Mouse (Mus musculus) neutrophil, adult 5-6 weeks (primary cell): ENCODE measurements around the gene Ankrd55. TPM values are rescaled to one million over a fixed set of nuclear protein-coding genes. Genes with fewer than 3 reads are reported as not detected.
A peak's percentile ranks its signal among the peaks of the same experiment; 100 is the strongest.
"Not testable (repeated sequence)": the region's sequence is repeated elsewhere in the genome, so short reads cannot be mapped to it uniquely, and the experiment has no call there.

Experiments
- ATAC-seq: fragments of 151-379, 151-347 bp; 2 replicates; pipeline ENCODE4 v1.8.0; 2017; ENCODE audit warnings: mild to moderate bottlenecking, moderate TSS enrichment; ENCODE audit not compliant: insufficient number of reproducible peaks, poor library complexity, low FRiP score, severe bottlenecking; ENCODE audit errors: extremely low read depth
- total RNA-seq: library from RNA; stranded (forward); fragments of 200-1000 nt; gene quantifications from 2 replicates; pipeline ENCODE4 v1.2.3, GENCODE M21; 2017

Gene Ankrd55
- total RNA-seq, 1 experiment from 2014 or later = not detected

GRCm38 (mm10) chr13:112289338-112289737 is 1.1 kb downstream of the Ankrd55 start:
- ATAC-seq = no peak

- ATAC-seq = no peak
Measured at GRCm38 (mm10) chr13:112289981-112290380, 1.7 kb downstream of the Ankrd55 start.

- ATAC-seq = no peak
Measured at GRCm38 (mm10) chr13:112292489-112292888, 4.2 kb downstream of the Ankrd55 start.

GRCm38 (mm10) chr13:112293092-112293491 is 4.8 kb downstream of the Ankrd55 start:
- no peak for ATAC-seq

GRCm38 (mm10) chr13:112294446-112294845 is 6.2 kb downstream of the Ankrd55 start:
- ATAC-seq = no peak

GRCm38 (mm10) chr13:112297781-112298180 is 9.5 kb downstream of the Ankrd55 start:
- ATAC-seq = no peak

GRCm38 (mm10) chr13:112303429-112303828 is 15.2 kb downstream of the Ankrd55 start:
- no peak for ATAC-seq

- peak; percentile 79; the same call in 1 of the 2 replicates for ATAC-seq
Measured at GRCm38 (mm10) chr13:112308672-112309071, 20.4 kb downstream of the Ankrd55 start.

GRCm38 (mm10) chr13:112311611-112312010 is 23.4 kb downstream of the Ankrd55 start:
- not testable (repeated sequence) for ATAC-seq

- ATAC-seq = no peak
Measured at GRCm38 (mm10) chr13:112315442-112315841, 27.2 kb downstream of the Ankrd55 start.

GRCm38 (mm10) chr13:112316622-112317482 is 28.6 kb downstream of the Ankrd55 start:
- no peak for ATAC-seq

GRCm38 (mm10) chr13:112318124-112318523 is 29.9 kb downstream of the Ankrd55 start:
- ATAC-seq = no peak

- no peak for ATAC-seq
Measured at GRCm38 (mm10) chr13:112323591-112324266, 35.5 kb downstream of the Ankrd55 start.

- no peak for ATAC-seq
Measured at GRCm38 (mm10) chr13:112325126-112325525, 36.9 kb downstream of the Ankrd55 start.

GRCm38 (mm10) chr13:112326403-112326802 is 38.2 kb downstream of the Ankrd55 start:
- no peak for ATAC-seq

GRCm38 (mm10) chr13:112326977-112327376 is 38.7 kb downstream of the Ankrd55 start:
- ATAC-seq = no peak

- no peak for ATAC-seq
Measured at GRCm38 (mm10) chr13:112327511-112327910, 39.3 kb downstream of the Ankrd55 start.

- no peak for ATAC-seq
Measured at GRCm38 (mm10) chr13:112330257-112330656, 42.0 kb downstream of the Ankrd55 start.

- ATAC-seq = no peak
Measured at GRCm38 (mm10) chr13:112330919-112331681, 42.8 kb downstream of the Ankrd55 start.
